Mouse (Mus musculus) heart, adult 18-20 months (tissue): ENCODE results near the gene Rpl10a. TPM values are rescaled to one million over a fixed set of nuclear protein-coding genes. Genes with fewer than 3 reads are reported as not detected.

Experiments used
- DNase-seq, 2 experiments: peaks; one replicate each; pipeline ENCODE4 v3.0.0; 2021 to 2022; ENCODE audit warnings: mixed read lengths in 1 of 2
- total RNA-seq, 2 experiments: library from RNA; stranded (reverse); gene quantifications; 2 replicates each; pipeline ENCODE4 v1.2.3; 2021

The Rpl10a gene
- total RNA-seq, 2 experiments from 2014 or later = 422 to 438 TPM

GRCm38 (mm10) chr17:28331241-28332112, 3.2 kb downstream of the Rpl10a start:
- no peak for DNase-seq

- no peak for DNase-seq
Measured at GRCm38 (mm10) chr17:28332113-28332914, 4.0 kb downstream of the Rpl10a start.

GRCm38 (mm10) chr17:28332915-28333546, 4.8 kb downstream of the Rpl10a start:
- no peak for DNase-seq

DNA sequence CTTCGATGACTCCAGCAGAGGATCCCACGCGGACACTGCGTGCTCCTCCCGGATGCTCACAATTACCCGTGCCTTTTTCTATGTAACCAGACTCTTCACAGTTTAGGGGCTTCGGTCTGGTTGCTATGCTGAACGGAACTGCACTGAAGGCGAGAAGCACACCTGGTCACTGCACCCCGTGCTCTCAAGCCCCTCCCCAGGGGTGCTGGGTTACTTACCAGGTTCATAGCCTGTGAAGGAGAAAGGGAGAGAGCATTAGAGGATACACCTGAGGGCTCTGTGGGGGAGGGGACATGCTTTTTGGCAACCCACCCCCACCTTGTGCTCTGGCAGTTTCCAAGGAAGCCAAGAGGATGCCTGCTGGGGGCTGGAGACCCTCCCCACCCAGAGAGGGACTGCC, 7.0 kb downstream of the Rpl10a start:
- DNase-seq = no peak

- no peak for DNase-seq
Measured at GRCm38 (mm10) chr17:28337547-28337946, 9.3 kb downstream of the Rpl10a start.

GRCm38 (mm10) chr17:28340578-28340977, 12.3 kb downstream of the Rpl10a start:
- DNase-seq = no peak

DNA sequence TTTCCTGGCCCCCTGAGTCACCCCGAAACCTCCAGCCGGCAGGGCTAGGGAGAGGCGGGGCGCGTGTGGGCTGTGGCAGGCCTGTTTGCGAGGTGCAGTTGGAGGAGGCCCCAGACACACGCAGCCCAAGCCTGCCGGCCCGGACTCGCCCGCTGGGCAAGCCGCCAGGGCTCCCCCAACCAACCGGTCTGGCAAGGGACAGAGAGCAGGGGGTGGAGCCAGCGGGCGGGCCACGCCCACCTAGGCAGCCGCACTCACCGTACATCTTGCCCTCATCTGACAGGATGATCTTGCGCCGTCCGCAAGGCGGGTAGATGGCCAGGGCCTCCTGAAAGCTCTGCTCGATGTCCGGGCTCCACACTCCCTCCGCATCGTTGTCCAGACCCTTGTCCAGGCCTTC, 12.8 kb downstream of the Rpl10a start:
- peak; percentile 78 to 80 for DNase-seq

DNA sequence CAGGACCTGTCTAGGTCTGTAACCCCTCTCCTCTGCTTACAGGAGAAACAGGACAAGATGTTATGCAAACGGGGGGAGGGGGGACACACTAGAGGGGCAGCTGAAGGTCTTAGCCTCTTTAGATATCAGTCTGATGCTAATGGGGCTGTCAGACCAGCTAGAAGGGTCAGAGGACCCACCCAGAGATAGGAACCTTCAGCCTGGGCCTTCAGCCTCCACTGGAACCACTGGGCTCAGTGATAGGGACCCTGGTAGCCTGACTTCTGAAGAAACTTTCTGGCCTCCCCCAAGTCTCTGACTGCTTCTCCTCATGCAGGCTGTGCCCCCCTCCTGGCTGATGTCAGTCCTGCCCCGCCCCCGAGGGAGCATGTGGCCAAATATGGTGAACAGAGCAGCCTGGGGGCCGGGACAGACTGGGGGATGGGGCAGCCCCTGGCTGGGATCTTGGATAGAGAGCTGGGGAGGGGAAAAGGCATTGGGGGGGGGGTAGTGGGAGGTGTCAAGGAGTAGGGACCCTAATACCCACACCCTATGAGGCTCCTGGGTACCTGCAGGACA, 15.9 kb downstream of the Rpl10a start:
- peak in 1 of 2 experiments; percentile 39 for DNase-seq

DNA sequence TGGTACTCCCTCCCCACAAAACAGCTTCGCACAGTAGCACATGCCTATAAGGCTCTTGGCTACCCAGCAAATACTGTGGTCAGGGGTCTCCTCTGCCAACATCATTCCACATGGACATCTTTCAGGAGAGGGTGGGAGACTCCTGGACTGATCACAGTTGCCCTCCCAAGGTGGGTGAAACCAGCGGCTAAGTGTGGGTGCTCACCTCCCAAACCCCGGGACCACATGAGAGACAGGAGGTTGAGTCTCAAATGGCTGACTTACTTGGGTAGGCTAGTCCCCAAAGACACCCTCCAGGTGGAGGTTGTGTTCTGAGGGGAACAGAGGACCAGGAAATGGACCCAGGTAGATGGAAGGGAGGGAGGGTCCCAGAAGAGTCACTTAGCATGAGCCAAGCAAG, 16.4 kb downstream of the Rpl10a start:
- DNase-seq = no peak

DNA sequence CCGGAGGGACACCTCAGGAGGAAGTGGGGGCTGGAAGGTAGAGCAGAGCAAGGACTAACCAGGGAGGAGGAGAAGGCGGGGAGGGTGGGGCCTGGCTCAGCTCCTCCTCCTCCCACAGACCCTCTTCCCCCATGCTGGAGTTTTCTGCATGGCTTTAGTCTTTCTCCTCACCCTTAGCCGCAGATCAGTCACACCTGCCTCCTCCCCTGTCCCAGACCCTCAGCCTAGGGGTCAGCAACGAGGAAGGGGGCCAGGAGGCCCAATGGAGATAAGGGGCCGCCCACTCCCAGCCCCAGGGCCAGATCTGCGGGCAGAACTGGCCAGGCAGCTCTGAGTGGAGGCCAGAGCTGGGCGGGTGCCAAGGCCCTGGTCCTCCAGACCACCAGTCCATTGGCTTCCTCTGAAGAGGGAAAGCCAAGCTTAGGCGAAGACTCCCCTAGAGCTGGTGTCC, 17.0 kb downstream of the Rpl10a start:
- DNase-seq = no peak

- peak; percentile 44 to 59 for DNase-seq
Measured at GRCm38 (mm10) chr17:28345882-28346281, 17.6 kb downstream of the Rpl10a start.

DNA sequence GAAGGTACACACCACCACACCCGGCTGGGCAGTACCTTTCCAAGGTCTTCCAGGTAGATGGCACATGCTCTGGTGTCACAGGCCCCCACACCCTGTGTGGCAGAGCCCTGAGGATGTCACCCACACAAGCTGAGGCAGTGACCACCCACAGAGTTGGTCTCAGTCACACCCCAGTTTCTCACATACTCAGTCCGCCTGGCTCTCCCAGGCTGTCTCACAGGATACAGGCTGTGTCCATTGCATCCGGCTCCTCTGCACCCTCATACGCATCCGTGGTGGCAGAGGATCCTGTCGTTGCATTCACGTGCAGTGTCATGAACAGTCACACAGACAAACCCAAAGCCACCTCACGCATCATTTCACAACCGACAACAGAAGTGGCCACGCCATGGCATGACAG, 19.1 kb downstream of the Rpl10a start:
- DNase-seq = no peak

GRCm38 (mm10) chr17:28348211-28348610, 19.9 kb downstream of the Rpl10a start:
- DNase-seq = peak; percentile 41 to 47

GRCm38 (mm10) chr17:28349264-28349880, 21.1 kb downstream of the Rpl10a start:
- DNase-seq = no peak

GRCm38 (mm10) chr17:28349901-28350465, 21.7 kb downstream of the Rpl10a start:
- peak in 1 of 2 experiments; percentile 59 for DNase-seq

DNA sequence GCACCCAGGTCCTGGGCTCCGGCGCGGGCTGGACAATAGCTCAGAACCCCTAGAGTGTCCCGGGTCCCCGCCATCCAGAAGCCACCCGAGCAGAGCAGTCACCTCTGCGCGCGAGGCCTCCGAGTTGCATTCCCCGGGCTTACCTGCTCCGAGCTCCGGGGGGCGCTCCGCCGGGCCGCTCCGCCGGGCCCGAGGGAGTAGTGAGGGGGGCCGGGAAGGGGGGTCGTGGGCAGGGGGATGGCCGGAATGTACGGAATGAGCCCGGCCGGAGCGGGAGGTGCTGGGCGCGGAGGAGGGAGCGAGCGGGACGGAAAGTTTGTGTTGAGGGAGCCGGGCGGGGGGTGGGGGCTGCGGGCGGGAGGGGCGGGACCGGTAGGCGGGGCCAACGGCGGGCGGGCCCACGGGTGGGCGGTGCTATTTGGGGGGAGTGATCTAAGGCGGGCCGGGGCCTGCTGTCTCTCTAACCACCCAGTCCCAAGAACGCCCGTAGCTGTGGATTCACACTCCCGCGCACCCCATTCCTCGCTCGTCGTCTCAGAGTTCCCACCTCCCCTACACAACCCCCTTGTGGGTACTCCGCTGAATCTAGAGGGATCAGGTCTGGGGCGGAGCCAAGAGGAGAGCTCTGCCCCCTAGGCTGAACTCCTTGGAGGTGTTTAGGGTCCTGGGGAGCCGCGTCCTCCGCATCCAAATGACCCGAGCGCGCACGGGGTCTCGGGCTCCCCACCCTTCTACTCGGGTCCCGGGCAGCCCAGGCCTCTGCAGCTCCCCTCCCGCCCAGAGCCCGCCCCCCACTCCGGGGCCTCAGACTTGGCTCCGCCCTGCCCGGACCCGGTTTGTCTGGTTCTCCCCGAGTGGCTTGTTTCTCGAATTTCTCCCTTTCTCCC, 22.4 kb downstream of the Rpl10a start, which contains the start of gene Tead3:
TSS of gene Tead3 (minus strand) at position 352 of the 887 bp plus-strand sequence.
- peak; percentile 78 to 86 for DNase-seq

DNA sequence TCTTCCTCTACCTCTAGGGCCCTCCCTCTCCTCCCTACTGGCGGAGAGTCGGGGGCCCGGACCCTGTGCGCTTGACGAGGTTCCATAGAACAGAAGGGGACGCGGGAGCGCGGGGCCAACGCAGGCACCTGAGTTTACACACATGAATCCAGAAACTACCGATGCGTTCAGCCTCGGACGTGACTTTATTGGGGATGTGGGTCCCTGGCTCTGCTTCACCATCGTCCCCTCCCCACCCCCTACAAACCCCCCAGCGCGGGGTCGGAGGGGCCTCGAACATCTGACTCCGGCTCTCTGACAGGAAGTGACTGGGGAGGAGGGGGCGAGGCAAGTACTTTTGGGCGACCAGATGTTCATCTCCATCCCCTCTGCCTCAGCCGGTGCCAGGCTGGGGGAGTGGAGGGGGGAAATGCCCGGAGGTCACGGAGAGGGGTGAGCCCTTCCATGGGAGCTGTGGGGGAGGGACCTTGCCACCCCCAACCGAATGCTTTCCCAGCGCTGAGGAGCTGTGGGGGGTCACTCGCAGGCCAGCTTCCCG, 23.2 kb downstream of the Rpl10a start:
- DNase-seq = no peak

DNA sequence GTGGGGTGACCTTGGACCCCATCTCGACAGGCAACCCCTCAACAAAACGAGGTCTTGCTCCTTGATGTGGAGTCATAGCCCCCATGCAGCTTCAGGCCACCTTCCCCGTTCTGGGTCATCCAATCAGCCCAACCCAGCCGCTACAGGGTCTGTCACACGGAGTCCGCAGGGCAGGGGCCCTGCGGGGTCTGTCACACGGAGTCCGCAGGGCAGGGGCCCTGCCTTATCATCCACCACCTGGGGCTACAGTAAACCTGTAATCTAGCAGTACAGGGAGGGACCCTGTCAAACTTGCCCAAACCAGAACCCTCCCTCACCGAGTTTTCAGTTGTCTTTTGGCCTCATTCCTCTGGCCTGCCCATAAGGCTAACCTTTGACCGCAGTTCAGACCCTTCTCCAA, 23.7 kb downstream of the Rpl10a start:
- no peak for DNase-seq

DNA sequence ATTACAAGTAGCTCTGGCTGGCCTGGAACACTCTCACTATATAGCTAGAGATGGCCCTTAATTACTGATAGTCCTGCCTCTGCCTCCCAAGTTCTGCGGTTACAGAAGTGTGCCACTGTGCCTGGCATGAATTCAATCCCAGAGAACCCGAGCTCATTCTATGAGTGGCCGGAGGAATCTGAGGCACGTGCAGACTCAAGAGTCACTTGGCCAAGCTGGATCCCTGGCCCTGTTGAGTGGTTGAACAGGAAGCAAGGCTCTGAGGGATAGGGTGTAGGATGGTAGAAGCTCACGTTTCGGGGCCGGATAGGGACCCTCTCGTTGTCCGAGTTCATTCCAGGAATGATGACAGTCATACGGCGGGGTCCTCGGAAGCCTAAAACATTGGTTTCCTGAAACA, 27.6 kb downstream of the Rpl10a start:
- peak in 1 of 2 experiments; percentile 43 for DNase-seq
